30 mouse cellular contexts compared by ENCODE assay signal in the genomic region with DNA sequence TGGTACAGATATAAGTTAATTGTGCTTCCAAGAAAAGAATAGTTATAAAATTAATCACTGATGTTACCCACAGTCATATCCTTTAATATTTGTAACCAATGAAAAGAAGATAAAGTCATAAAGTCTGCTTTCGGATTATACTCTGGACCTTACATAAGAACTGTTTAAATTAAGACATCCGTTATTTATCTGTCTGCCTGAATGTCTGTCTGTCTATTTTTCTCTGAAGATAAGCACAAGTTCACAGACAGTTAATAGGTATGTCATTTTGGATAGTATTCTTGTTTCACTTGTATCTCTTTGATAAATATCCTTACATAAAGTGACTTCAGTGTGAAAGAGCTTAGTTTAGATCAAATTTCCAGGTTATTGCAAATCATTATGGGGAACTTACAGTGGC.
"Had no signal": no experiment of that assay in that cellular context is flagged by ENCODE, and none has a peak within 500 bp of the region (broad histone marks: within the 10 kb centered on the region; RNA-seq: fewer than 3 reads in every experiment).

No protein-coding gene starts in this region.

- H3K4me2 ChIP-seq: limb, embryonic 12.5 days; limb, embryonic 13.5 days; limb, embryonic 15.5 days; liver, embryonic 11.5 days; liver, embryonic 13.5 days; liver, embryonic 15.5 days; lung, embryonic 14.5 days; lung, embryonic 15.5 days; midbrain, embryonic 11.5 days; midbrain, embryonic 12.5 days; midbrain, embryonic 13.5 days; midbrain, embryonic 15.5 days; neural tube, embryonic 12.5 days had no signal

- H3K36me3 ChIP-seq: limb, embryonic 10.5 days; limb, embryonic 12.5 days; limb, embryonic 13.5 days; limb, embryonic 15.5 days; liver, embryonic 13.5 days; liver, embryonic 15.5 days; lung, embryonic 15.5 days; midbrain, embryonic 10.5 days; midbrain, embryonic 12.5 days; midbrain, embryonic 13.5 days; midbrain, embryonic 15.5 days; neural tube, embryonic 12.5 days had no signal

- H3K9ac ChIP-seq: limb, embryonic 12.5 days; limb, embryonic 13.5 days; limb, embryonic 15.5 days; liver, embryonic 13.5 days; liver, embryonic 15.5 days; lung, embryonic 14.5 days; lung, embryonic 15.5 days; midbrain, embryonic 12.5 days; midbrain, embryonic 13.5 days; midbrain, embryonic 15.5 days; neural tube, embryonic 12.5 days had no signal

- H3K4me3 ChIP-seq: left cerebral cortex, adult 2 months; limb, embryonic 10.5 days; limb, embryonic 12.5 days; limb, embryonic 13.5 days; limb, embryonic 15.5 days; liver, embryonic 13.5 days; liver, embryonic 15.5 days; lung, embryonic 15.5 days; megakaryocyte, embryonic 14.5 days; midbrain, embryonic 10.5 days; midbrain, embryonic 12.5 days; midbrain, embryonic 13.5 days; midbrain, embryonic 15.5 days; myocyte; neural tube, embryonic 12.5 days had no signal

- H3K27ac ChIP-seq: left cerebral cortex, adult 2 months; limb, embryonic 10.5 days; limb, embryonic 12.5 days; limb, embryonic 13.5 days; limb, embryonic 15.5 days; liver, embryonic 13.5 days; liver, embryonic 15.5 days; lung, embryonic 15.5 days; macrophage; midbrain, embryonic 10.5 days; midbrain, embryonic 12.5 days; midbrain, embryonic 13.5 days; midbrain, embryonic 15.5 days; neural tube, embryonic 12.5 days had no signal

- DNase-seq: layer of hippocampus, postnatal 36 days; left cerebral cortex, postnatal 4 days; liver, embryonic 13.5 days; lung, adult 18-20 months; lung, adult 2 months; lung, embryonic 14.5 days; lung, postnatal 10 days; lung, postnatal 14 days; lung, postnatal 36 days; lung, postnatal 4 days; midbrain, embryonic 14.5 days had no signal

- H3K4me1 ChIP-seq: limb, embryonic 10.5 days; limb, embryonic 12.5 days; limb, embryonic 13.5 days; limb, embryonic 15.5 days; liver, embryonic 13.5 days; liver, embryonic 15.5 days; lung, embryonic 15.5 days; megakaryocyte, embryonic 14.5 days; midbrain, embryonic 10.5 days; midbrain, embryonic 12.5 days; midbrain, embryonic 13.5 days; midbrain, embryonic 15.5 days; neural tube, embryonic 12.5 days had no signal

- H3K27me3 ChIP-seq: limb, embryonic 12.5 days; limb, embryonic 13.5 days; limb, embryonic 15.5 days; liver, embryonic 13.5 days; liver, embryonic 15.5 days; lung, embryonic 15.5 days; megakaryocyte, embryonic 14.5 days; midbrain, embryonic 12.5 days; midbrain, embryonic 13.5 days; midbrain, embryonic 15.5 days; neural tube, embryonic 12.5 days had no signal

- H3K9me3 ChIP-seq: limb, embryonic 10.5 days; limb, embryonic 12.5 days; limb, embryonic 13.5 days; limb, embryonic 15.5 days; liver, embryonic 13.5 days; liver, embryonic 15.5 days; lung, embryonic 15.5 days; megakaryocyte, embryonic 14.5 days; midbrain, embryonic 10.5 days; midbrain, embryonic 12.5 days; midbrain, embryonic 13.5 days; midbrain, embryonic 15.5 days; neural tube, embryonic 12.5 days had no signal

- ATAC-seq: lung, postnatal 0 days; midbrain, embryonic 13.5 days; midbrain, embryonic 15.5 days; midbrain, embryonic 16.5 days had no signal
